Comparison of ENCODE assay signal across 8 mouse cellular contexts in genomic region chr10:77165963-77166717, GRCm38 (mm10). TPM values are rescaled to one million over a fixed set of nuclear protein-coding genes. Genes with fewer than 3 reads are reported as not detected.
DNase-seq lines count a peak whose midpoint lies in the region; ATAC-seq and TF ChIP-seq lines count a peak whose summit lies in the region.

Gene Col18a1 (minus strand): TSS chr10:77166548.

- no peaks in the 10 kb centered on the region for H3K9me3 ChIP-seq in lung, postnatal 0 days (ENCODE audit: low read length)
- no peaks in the 10 kb centered on the region for H3K9me3 ChIP-seq in stomach, postnatal 0 days (ENCODE audit: control insufficient read depth, low read length)

- 2% methylated on average over 39 of the region's 42 CpGs for WGBS in lung, postnatal 0 days
- WGBS in stomach, postnatal 0 days, result under 1% methylated on average over 42 of the region's 42 CpGs

- peak; percentile 84 for ATAC-seq in lung, postnatal 0 days
- peak; percentile 75 for ATAC-seq in stomach, postnatal 0 days (ENCODE audit: low FRiP score, low TSS enrichment)

- H3K4me3 ChIP-seq in lung, postnatal 0 days (ENCODE audit: low read depth, low read length), result peak within 1 kb of the TSS; percentile 34
- peak within 1 kb of the TSS; percentile 47 for H3K4me3 ChIP-seq in stomach, postnatal 0 days (ENCODE audit: low read depth, low read length)

- H3K4me2 ChIP-seq in lung, postnatal 0 days (replicated peaks; ENCODE audit: low read depth, low read length), result peak within 1 kb of the TSS; percentile 56
- H3K4me2 ChIP-seq in stomach, postnatal 0 days (replicated peaks; ENCODE audit: low read depth), result peak within 1 kb of the TSS; percentile 79

- TF ChIP-seq CTCF in lung, postnatal 0 days (IDR thresholded peaks at IDR 0.05), result no peak
- no peak for TF ChIP-seq CTCF in stomach, postnatal 0 days (IDR thresholded peaks at IDR 0.05; ENCODE audit: low read depth)

- H3K4me1 ChIP-seq in lung, postnatal 0 days (ENCODE audit: insufficient read depth, low read depth, low read length), result peaks cover 13% of the 10 kb centered on the region; the same call in 1 of the 2 replicates
- H3K4me1 ChIP-seq in stomach, postnatal 0 days (replicated peaks; ENCODE audit: control insufficient read depth, insufficient read depth), result 0 out of 2 replicates have a peak, but pooled peaks cover 6% of the 10 kb centered on the region

- no peaks in the 10 kb centered on the region for H3K36me3 ChIP-seq in lung, postnatal 0 days (ENCODE audit: insufficient read depth, low read length)
- no peaks in the 10 kb centered on the region for H3K36me3 ChIP-seq in stomach, postnatal 0 days (ENCODE audit: control insufficient read depth, insufficient read depth, low read length)

- H3K27me3 ChIP-seq in lung, postnatal 0 days (replicated peaks; ENCODE audit: insufficient read depth, low read length), result no peaks in the 10 kb centered on the region
- no peaks in the 10 kb centered on the region for H3K27me3 ChIP-seq in stomach, postnatal 0 days (ENCODE audit: control insufficient read depth, insufficient read depth, low read length)

- no peak for TF ChIP-seq EP300 in lung, postnatal 0 days (IDR thresholded peaks at IDR 0.05)
- TF ChIP-seq EP300 in stomach, postnatal 0 days (optimal IDR thresholded peaks at IDR 0.05), result no peak

- H3K9ac ChIP-seq in lung, postnatal 0 days (replicated peaks; ENCODE audit: low read depth), result no peak within 1 kb of the TSS
- peak within 1 kb of the TSS; percentile 55 for H3K9ac ChIP-seq in stomach, postnatal 0 days (ENCODE audit: low read length)

- no peak within 1 kb of the TSS for H3K27ac ChIP-seq in lung, postnatal 0 days (ENCODE audit: low read length)
- 0 out of 2 replicates have a peak within 1 kb of the TSS, but pooled peaks have one; percentile 24 for H3K27ac ChIP-seq in stomach, postnatal 0 days (replicated peaks)

- peak; percentile 93 for DNase-seq in heart, adult 11 months
- DNase-seq in heart, adult 9 months (ENCODE audit: low spot score in 2 of 2), result no peak
- peak; percentile 70 for DNase-seq in adrenal gland, postnatal 10 days
- peak; percentile 24 for DNase-seq in gastrocnemius, postnatal 25 days
- peak; percentile 75 for DNase-seq in kidney, adult 18-20 months
- peak; percentile 57 for DNase-seq in lung, postnatal 0 days (ENCODE audit: low spot score)
- peak; percentile 70 for DNase-seq in stomach, postnatal 0 days (ENCODE audit: low spot score)
- no peak for DNase-seq in left cerebral cortex, adult 9 months (ENCODE audit: low spot score in 2 of 2)

RNA-seq across cellular contexts. Expression of gene Col18a1, which starts in this region (rescaled TPM):
- total RNA-seq in adrenal gland, postnatal 10 days (2021), result 100 to 1,000 TPM in 1 of 2 experiments, 10 to 100 TPM in 1; 85.2 to 159 TPM
- total RNA-seq in gastrocnemius, postnatal 25 days (2021), result 10 to 100 TPM in 1 of 2 experiments, 1 to 10 TPM in 1; 9.0 to 12.9 TPM
- 30.0 and 33.2 TPM in 2 replicates for polyA plus RNA-seq in lung, postnatal 0 days (2015; fragmentation: Nextera tagmentation; extraction: Ambion mirVana)
- 26.3 and 26.6 TPM in 2 replicates for polyA plus RNA-seq in stomach, postnatal 0 days (2015; fragmentation: Nextera tagmentation; extraction: Ambion mirVana)

Comparison
In these comparisons a context has a peak if more than half of its experiments do, and no peak if none do; other contexts are left out.
1. RNA of gene Col18a1 (total RNA-seq): 85.2 to 159 TPM in adrenal gland, postnatal 10 days; 9.0 to 12.9 TPM in gastrocnemius, postnatal 25 days; every median in the first group is over 4 times any median in the second.
2. DNase-seq: peak in heart, adult 11 months (single experiment), adrenal gland, postnatal 10 days (single experiment), gastrocnemius, postnatal 25 days (single experiment), kidney, adult 18-20 months (single experiment), lung, postnatal 0 days (single experiment) and stomach, postnatal 0 days (single experiment); none in heart, adult 9 months (0 of 2) and left cerebral cortex, adult 9 months (0 of 2).